Mouse (Mus musculus) left cerebral cortex, adult 9 months (tissue): ENCODE measurements around the gene Gm11733.
"Not testable (repeated sequence)": the region's sequence is repeated elsewhere in the genome, so short reads cannot be mapped to it uniquely, and the experiment has no call there.

ENCODE experiments used
- DNase-seq, 2 experiments: peaks; one replicate each; pipeline ENCODE4 v3.0.0; 2022; ENCODE audit warnings: low spot score in 2 of 2

The Gm11733 gene

DNA sequence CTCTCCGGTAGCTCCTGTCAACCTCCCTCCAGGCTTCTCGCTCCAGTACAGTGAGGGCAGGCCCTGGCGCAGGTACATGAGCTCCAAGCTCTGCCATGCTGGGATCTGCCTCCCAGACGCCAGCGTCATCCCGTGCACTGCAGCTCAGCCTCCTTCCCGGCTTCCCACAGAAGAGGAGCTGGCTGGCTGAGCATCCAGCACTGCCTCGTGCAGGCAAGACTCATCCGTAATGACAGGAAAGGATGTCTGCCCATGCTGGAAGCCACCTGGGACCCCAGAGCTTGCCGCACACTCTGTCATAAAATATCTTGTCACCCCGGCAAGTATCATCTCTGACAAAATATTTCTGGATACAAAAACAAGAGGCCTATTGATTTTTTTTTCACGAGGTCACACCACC, at the start of gene Gm11733:
Gene Gm11733, plus strand, starts transcription at position 171 of the 400 bp plus-strand sequence.
- DNase-seq = peak; percentile 70 to 77

GRCm38 (mm10) chr11:117436401-117437109, 47.6 kb upstream of the Gm11733 start:
- DNase-seq = peak; percentile 67 to 88

- no peak for DNase-seq
Measured at GRCm38 (mm10) chr11:117437110-117437490, 47.1 kb upstream of the Gm11733 start.

- DNase-seq = no peak
Measured at GRCm38 (mm10) chr11:117438363-117438762, 45.8 kb upstream of the Gm11733 start.

DNA sequence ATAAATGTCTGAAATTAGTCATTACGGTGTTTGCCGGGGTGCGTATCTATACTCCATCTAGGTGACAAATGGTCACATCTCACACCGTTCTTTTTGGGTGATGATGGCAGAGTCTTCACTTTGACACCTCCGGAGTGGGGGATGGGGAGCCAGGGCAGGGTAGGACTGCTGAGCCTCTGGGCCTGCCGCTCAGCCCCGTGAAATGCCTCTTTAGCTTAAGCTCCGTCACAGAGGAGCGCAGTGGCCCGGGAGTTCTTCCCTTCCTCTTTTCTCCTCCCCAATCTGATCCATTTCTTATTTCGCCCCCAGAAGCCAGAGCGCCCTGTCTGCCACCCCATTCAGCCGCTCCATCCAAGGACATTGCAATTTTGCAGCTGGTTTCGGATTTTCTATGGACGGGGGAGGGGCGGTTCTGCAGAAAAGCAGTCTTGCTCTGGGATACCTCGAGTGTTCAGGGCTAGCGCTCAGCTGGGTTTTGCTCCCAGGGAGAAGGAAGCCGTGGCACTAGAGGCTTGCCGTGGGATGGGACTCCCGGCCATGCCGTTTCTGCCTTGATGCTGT, 43.2 kb upstream of the Gm11733 start:
- no peak for DNase-seq

DNA sequence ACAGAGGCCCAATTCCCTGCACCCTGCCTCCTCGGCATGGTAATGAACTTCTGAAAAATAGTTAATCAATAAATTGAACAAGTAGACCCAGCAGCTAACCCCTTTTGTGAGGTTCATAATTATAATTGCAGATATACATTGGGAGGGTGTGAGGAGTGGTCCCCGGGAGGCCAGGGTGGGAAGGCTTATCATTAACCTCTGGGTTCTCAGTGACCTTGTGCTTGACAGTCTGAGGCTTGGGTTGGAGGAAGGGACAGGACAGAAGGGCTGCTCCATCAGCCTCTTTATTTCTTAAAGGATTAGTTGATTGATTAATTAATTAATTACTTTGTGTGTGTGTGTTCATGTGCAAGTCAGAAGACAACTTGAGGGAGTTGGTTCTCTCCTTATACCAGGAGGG, 40.1 kb upstream of the Gm11733 start:
- no peak for DNase-seq

GRCm38 (mm10) chr11:117445707-117446106, 38.5 kb upstream of the Gm11733 start:
- no peak for DNase-seq

- no peak for DNase-seq
Measured at GRCm38 (mm10) chr11:117454086-117454485, 30.1 kb upstream of the Gm11733 start.

- no peak for DNase-seq
Measured at GRCm38 (mm10) chr11:117459148-117459547, 25.0 kb upstream of the Gm11733 start.

DNA sequence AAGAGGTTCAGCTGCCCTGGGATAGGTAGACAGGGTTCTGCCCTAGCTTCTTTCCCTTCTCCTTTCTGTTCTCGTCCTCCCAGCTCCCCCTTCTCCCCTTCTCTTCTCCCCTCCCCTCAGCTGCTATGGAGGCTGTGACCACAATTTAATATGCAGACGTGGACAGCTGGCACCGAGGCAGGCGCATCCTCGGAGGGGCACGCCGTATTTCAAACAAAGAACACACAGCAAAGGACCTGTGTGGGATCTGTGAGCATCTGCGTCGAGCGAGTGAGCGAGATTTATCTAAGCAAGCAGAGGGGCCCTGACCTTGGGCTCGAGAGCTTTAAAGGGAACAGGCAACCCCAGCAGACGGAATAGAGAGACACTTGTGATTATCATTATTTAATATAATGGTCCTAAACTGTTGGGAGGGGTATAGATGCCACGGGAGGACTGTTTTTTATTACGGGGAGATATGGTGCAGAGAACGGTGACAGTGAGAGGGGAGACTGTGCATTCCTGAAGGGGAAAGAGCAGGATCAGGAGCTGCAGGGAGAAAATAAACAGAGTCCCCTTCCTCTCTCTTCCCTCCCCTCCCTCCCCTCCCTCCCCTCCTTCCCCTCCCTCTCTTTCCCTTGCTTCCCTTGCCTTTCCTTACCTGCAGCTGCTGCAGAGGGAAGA, 21.8 kb upstream of the Gm11733 start:
- DNase-seq = no peak

DNA sequence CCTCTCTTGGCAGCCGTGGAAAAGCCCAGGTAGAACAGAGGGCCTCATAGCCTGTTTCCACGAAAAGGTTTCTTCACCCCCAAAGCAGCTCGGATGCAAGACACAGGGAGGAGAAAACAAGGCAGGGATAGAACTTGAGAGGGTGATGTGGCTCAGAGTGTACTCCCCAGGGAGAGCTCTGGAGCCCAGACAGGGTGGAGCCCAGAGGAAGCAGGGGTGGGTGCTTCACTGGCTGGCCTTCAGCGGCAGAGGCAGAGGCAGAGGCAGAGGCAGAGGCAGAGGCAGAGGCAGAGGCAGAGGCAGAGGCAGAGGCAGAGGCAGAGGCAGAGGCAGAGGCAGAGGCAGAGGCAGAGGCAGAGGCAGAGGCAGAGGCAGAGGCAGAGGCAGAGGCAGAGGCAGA, 20.8 kb upstream of the Gm11733 start:
- not testable (repeated sequence) for DNase-seq

GRCm38 (mm10) chr11:117466292-117466691, 17.9 kb upstream of the Gm11733 start:
- DNase-seq = no peak

- DNase-seq = no peak
Measured at GRCm38 (mm10) chr11:117466911-117467310, 17.3 kb upstream of the Gm11733 start.

GRCm38 (mm10) chr11:117468585-117469363, 15.4 kb upstream of the Gm11733 start:
- no peak for DNase-seq

DNA sequence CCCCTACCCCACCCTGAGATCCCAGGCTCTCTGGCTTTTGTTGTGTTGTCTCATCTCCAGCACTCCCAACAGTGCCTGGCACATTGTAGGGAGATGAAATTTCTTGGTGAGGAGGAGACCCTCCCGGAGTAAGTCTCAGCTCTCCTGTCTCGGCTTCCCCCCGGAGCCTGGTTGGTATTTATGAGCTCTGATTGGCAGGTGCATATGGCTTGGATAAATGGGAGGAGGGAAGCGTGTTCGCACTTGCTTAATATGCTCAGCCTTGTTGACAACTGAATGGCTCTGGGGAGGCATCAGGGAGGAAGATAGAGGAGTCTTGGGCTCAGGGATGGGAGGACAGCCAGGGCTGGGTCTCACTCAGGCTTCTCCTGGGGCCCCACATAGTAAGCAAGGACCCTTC, 14.4 kb upstream of the Gm11733 start:
- DNase-seq = no peak

DNA sequence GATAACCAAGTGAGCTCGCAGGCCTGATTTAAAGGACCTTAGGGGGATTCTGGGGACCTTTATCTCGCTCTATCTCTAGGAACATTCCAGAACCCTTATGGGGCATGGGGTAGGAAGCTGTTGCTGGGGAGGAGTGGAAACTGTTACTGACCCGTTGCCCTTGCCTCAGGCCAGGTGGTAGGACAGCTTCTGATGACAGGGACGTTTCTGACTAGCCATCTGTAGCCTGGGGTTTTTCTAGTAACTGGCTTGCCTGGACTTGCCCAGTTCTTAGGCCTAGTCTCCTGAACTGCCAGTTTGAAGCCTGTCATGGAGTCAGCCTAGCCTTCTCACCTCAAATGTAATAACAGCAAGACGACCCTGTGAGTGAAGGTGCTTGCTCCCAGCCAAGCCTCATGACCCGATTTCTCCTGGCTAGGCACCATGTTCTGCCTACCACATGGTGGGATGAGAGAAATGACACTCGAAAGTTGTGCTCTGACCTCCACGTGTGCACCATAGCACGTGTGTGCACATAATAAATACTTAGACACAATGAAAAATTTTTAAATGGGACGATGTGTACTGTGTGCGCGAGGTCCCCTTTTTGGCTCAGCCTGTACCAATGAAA, 13.5 kb upstream of the Gm11733 start:
- DNase-seq = no peak

DNA sequence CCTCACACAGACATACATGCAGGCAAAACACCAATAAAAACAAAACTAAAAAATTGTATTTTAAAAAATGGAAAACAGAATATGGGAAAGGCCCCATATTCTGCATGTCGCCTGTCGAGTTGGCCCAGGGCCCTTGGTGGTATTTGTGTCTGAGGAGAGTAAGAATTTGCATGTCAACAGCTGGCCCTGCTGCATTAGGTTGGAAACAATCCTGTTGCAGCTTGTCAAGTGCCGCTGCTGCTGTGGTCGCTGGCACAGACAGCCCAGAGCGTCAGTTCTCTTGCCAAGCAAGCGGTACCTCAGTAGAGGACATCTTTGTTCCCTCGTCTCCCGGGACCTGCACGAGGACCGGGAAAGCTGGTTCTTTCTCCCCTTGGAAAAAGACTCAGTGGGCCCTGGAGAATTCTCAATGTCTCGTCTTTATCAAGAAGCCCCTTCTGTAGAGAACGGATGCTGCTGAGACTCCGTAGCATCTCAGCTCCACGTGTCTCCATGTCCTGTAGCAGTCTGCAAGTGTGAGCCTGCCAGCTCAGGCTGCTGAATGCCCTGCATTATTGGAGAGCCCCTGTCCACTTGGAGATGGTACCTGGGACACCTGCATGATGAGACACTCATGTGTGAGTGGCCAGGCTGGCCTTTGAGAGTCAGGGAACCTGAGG, 12.4 kb upstream of the Gm11733 start:
- DNase-seq = no peak

DNA sequence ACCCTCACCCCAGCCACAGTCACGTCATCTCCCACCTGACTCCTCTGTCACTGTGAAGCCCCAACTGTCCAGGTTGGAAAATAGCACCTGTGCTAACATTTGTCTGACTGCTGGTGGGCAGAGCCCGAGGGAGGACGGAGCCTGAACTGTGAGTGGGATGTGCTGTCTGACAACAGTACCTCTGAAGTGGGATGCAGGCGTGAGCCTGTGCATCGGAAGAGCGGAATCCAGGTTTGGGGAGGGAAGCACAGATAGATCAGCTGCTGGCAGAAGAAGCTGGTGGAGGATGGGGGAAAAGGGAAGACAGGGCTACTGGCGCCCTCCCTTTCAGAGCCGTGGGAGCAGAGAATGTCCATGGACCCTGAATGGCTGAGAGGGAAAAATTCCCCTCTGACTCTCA, 11.3 kb upstream of the Gm11733 start:
- peak in 1 of 2 experiments; percentile 55 for DNase-seq

DNA sequence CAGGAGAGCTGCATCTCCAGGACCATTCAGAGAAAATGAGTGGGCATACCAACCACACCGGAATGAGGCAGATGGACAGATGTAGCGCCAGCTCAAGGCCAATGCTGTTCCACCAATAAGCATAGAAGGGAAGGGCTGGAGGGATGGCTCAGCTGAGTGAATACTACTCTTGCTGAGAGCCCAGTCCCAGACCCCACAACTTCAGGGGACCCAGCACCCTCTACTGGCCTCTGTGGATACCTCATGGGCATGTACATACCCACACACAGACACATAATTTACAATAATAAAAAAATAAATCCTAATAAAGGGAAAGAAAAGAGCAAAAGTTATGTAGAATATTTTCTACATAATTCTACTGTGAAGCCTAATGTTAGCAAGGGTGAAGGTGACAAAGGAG, 9.0 kb upstream of the Gm11733 start:
- no peak for DNase-seq

DNA sequence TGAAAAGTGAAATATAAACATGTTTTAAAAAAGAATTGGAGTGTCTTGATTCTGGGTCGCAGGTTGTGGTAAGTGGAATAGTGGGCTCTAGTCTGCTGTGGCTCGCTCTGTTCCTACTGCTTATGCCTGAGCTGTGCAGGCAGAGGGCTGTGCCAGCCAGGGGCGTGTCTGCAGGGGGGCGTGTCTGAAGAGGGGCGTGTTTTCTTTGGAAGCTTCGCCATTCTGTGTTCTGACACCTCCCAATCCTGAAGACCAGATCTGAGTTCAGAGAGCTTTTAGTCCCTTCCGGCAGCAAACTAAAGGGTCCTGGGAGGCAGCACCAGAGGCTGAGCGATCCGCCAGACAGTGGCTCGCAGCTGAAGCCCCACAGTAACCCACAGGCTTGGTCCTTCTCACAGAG, 8.5 kb upstream of the Gm11733 start:
- no peak for DNase-seq

GRCm38 (mm10) chr11:117476554-117477107, 7.5 kb upstream of the Gm11733 start:
- no peak for DNase-seq
